Mouse (Mus musculus) kidney, adult 2 months (tissue): ENCODE results near the gene Hspa1a.

Experiments
- CTCF ChIP-seq: fragments of 200-500 bp; conservative IDR thresholded peaks from 2 replicates; pipeline ENCODE4 v1.5.1; 2011; ENCODE audit warnings: low read depth, mild to moderate bottlenecking, control low read depth, low read length, moderate library complexity, mixed read lengths; ENCODE audit not compliant: insufficient read depth, insufficient read length
- POLR2A ChIP-seq: fragments of 200-500 bp; IDR thresholded peaks from one replicate; pipeline ENCODE4 v1.6.1; 2011; ENCODE audit warnings: low read depth, low read length, control low read depth

GRCm38 (mm10) chr17:34928841-34929240 is 43.1 kb downstream of the Hspa1a start:
- TF ChIP-seq CTCF (no peak), POLR2A (no peak)
